Mouse (Mus musculus) liver, adult 2 months (tissue): ENCODE measurements around the gene Coro6. TPM values are rescaled to one million over a fixed set of nuclear protein-coding genes. Genes with fewer than 3 reads are reported as not detected.
A peak's percentile ranks its signal among the peaks of the same experiment; 100 is the strongest.

Experiments
- DNase-seq: peaks from one replicate; pipeline ENCODE4 v3.0.0-alpha.2; 2011; ENCODE audit warnings: low read depth, low spot score; ENCODE audit errors: extremely low read depth
- H3K27ac ChIP-seq: fragments of 200-500 bp; replicated peaks from 2 replicates; pipeline ENCODE4 v1.5.1; 2012; ENCODE audit warnings: low read depth, mild to moderate bottlenecking, control low read depth, inconsistent platforms, low read length; ENCODE audit not compliant: insufficient read depth
- H3K27me3 ChIP-seq: fragments of 200-500 bp; 2 replicates; pipeline ENCODE4 v1.6.1; 2012; ENCODE audit warnings: mild to moderate bottlenecking, moderate library complexity, low read length, inconsistent platforms; ENCODE audit not compliant: control insufficient read depth, insufficient read depth
- H3K36me3 ChIP-seq: fragments of 200-500 bp; 2 replicates; pipeline ENCODE4 v1.6.1; 2012; ENCODE audit warnings: low read length, inconsistent platforms; ENCODE audit not compliant: control insufficient read depth, insufficient read depth
- H3K4me1 ChIP-seq: fragments of 200-500 bp; 2 replicates; pipeline ENCODE4 v1.6.1; 2011; ENCODE audit warnings: low read length; ENCODE audit not compliant: control insufficient read depth, insufficient read depth
- H3K4me3 ChIP-seq: fragments of 200-500 bp; 2 replicates; pipeline ENCODE4 v1.5.1; 2011; ENCODE audit warnings: low read depth, mild to moderate bottlenecking, control low read depth, low read length, moderate library complexity; ENCODE audit not compliant: insufficient read depth
- H3K79me2 ChIP-seq: fragments of 200-500 bp; 2 replicates; pipeline ENCODE4 v1.6.1; 2012; ENCODE audit warnings: inconsistent platforms, mild to moderate bottlenecking, low read length, moderate library complexity; ENCODE audit not compliant: control insufficient read depth, insufficient read depth
- H3K9ac ChIP-seq: fragments of 200-500 bp; 2 replicates; pipeline ENCODE4 v1.6.1; 2012; ENCODE audit warnings: low read depth, mild to moderate bottlenecking, control low read depth, inconsistent platforms, low read length
- CTCF ChIP-seq: fragments of 200-500 bp; IDR thresholded peaks from 2 replicates; pipeline ENCODE4 v1.5.1; 2011; ENCODE audit warnings: low read depth, low read length, control low read depth
- POLR2A ChIP-seq: fragments of 200-500 bp; IDR thresholded peaks from 2 replicates; pipeline ENCODE4 v1.6.1; 2011; ENCODE audit warnings: low read length, control low read depth; ENCODE audit not compliant: insufficient read depth; ENCODE audit errors: extremely low read depth
- WGBS: fragments of 180-500 bp; shearing (Covaris S2); methylation state at CpG from one replicate; pipeline ENCODE4 v1.1.7; 2018; 5-methylcytosine and 5-hydroxymethylcytosine counted together
- polyA plus RNA-seq: library from polyadenylated mRNA; depleted of rRNA; stranded (reverse); fragments of >200 nt; gene quantifications from 2 replicates; pipeline ENCODE4 v1.2.3, GENCODE M21; 2012
- total RNA-seq: library from RNA; depleted of rRNA; stranded (reverse); fragments of >200 nt; gene quantifications from 2 replicates; pipeline ENCODE4 v1.2.3, GENCODE M21; 2014

The Coro6 gene
- total and polyA plus RNA-seq, 2 experiments: 0.09 to 0.16 TPM

DNA sequence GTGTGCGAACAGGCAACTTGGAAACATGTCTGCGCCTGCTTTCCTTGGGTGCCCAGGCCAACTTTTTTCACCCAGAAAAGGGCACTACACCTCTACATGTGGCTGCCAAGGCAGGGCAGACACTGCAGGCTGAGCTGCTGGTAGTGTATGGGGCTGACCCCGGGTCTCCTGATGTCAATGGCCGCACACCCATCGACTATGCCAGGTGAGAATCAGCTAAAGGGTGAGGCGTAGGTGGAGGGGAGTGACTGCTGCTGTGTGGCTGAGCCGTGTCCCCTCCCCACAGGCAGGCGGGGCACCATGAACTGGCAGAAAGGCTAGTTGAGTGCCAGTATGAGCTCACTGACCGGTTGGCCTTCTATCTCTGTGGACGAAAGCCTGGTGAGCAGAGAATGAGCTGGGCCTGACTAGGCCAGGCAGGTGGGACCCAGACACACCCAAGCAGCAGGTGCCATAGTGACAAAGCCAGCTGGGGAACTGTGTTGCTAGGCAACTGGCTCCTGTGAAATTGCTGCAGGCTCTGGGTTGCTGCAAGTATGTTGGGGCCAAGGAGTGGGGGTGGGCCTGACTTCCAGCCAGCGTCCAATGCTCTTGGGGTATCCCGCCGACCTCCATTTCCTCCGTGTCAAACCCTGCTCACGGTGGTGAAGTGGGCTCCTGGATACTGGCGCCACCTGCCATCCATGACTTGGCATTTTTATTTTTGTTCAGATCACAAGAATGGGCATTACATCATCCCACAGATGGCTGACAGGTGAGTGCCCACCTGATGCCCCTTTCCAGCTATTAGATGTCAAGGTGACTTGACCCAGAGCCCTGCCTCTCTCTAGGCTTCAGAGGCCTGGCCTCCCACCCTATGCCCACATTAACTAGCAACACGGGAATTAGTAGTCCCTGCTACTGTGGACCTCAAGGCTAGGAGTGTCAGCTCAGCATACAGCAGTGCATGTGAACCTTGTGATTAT, 38.4 kb downstream of the Coro6 start:
- no peaks in the 10 kb centered on the region for H3K36me3 ChIP-seq
- TF ChIP-seq POLR2A: no peak
- no peak for TF ChIP-seq CTCF
- no peak overlapping the region for H3K4me3 ChIP-seq
- no peak for DNase-seq
- no peak overlapping the region for H3K9ac ChIP-seq
- peaks cover 1% of the 10 kb centered on the region; the same call in 1 of the 2 replicates for H3K4me1 ChIP-seq
- peaks cover 9% of the 10 kb centered on the region; the same call in 1 of the 2 replicates for H3K79me2 ChIP-seq
- no peaks in the 10 kb centered on the region for H3K27me3 ChIP-seq
- WGBS: 87% methylated on average over 17 of the region's 17 CpGs
- no peak overlapping the region for H3K27ac ChIP-seq

DNA sequence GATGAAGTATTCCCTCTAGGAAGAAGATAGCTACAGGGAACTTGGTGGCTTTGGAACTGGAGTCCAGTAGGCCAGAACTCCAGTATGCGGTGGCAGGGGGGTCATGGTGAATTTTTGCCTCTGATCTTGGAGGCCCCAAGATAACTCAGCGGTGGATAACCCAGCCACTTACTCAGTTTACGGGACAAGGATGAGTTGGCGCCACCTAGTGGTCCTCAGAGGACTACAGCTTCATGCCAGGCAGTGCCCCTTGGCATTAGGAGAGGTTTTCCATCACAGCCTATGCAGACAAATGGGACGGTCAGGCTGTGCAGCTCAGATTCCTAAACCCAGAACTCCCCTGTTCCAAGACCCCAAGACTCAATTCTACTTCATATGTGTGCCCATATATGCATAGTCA, 39.2 kb downstream of the Coro6 start:
- WGBS: 22% methylated on average over 5 of the region's 5 CpGs
- Histone ChIP-seq H3K9ac (no peak overlapping the region), H3K4me1 (no peaks in the 10 kb centered on the region), H3K27ac (no peak overlapping the region), H3K79me2 (peaks cover 7% of the 10 kb centered on the region; the same call in 1 of the 2 replicates), H3K27me3 (no peaks in the 10 kb centered on the region), H3K36me3 (no peaks in the 10 kb centered on the region), H3K4me3 (no peak overlapping the region)
- DNase-seq: peak; percentile 63
- TF ChIP-seq CTCF (peak; percentile 91), POLR2A (no peak)

DNA sequence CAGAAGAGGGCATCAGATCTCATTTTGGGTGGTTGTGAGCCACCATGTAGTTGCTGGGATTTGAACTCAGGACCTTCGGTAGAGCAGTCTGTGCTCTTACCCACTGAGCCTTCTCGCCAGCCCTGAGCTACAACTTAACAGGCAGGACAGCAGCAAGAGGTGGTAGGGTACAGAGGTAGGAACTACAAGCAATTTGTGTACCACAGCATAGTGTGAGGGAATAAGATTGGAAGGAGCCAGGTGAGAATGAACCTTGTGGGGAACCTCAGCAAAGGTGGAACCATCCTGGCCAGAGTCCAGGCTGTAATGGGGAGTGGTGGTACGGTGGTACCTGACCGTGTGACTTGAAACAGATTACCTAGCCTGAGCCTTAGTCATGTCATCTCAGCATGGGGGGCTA, 39.8 kb downstream of the Coro6 start:
- 91% methylated on average over 4 of the region's 4 CpGs for WGBS

DNA sequence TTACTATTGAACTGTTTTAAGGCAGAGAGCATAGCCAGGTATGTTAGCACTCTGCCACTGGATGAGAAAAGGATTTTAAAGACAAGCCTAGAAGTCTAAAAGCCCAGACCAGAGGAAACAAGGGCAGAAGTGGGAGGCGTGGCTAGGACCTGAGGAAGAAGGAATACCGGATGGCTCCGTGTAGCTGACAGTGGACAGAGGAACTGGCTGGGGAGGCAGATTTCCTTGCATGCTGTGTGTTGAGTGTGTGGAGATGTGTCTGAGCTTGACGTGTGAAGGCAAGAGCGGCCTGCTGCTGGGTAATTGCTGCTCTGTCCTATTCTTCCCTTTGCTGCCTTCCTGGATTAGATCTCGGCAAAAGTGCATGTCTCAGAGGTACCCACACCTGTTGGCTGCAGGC, 40.3 kb downstream of the Coro6 start:
- WGBS: 91% methylated on average over 6 of the region's 6 CpGs
- H3K27me3 ChIP-seq: no peaks in the 10 kb centered on the region
- no peak overlapping the region for H3K4me3 ChIP-seq
- H3K27ac ChIP-seq: no peak overlapping the region
- no peaks in the 10 kb centered on the region for H3K36me3 ChIP-seq
- TF ChIP-seq CTCF (no peak), POLR2A (no peak)
- 0 out of 2 replicates have a peak, but pooled peaks cover 3% of the 10 kb centered on the region for H3K79me2 ChIP-seq
- H3K4me1 ChIP-seq: no peaks in the 10 kb centered on the region
- H3K9ac ChIP-seq: no peak overlapping the region
- DNase-seq: no peak

More for the DNA sequence above, 39.8 kb downstream of the Coro6 start:
- H3K4me3 ChIP-seq: no peak overlapping the region
- peaks cover 6% of the 10 kb centered on the region; the same call in 1 of the 2 replicates for H3K79me2 ChIP-seq
- no peak for TF ChIP-seq POLR2A
- TF ChIP-seq CTCF: no peak
- no peak overlapping the region for H3K27ac ChIP-seq
- H3K4me1 ChIP-seq: no peaks in the 10 kb centered on the region
- H3K9ac ChIP-seq: no peak overlapping the region
- no peaks in the 10 kb centered on the region for H3K27me3 ChIP-seq
- no peak for DNase-seq
- no peaks in the 10 kb centered on the region for H3K36me3 ChIP-seq

DNA sequence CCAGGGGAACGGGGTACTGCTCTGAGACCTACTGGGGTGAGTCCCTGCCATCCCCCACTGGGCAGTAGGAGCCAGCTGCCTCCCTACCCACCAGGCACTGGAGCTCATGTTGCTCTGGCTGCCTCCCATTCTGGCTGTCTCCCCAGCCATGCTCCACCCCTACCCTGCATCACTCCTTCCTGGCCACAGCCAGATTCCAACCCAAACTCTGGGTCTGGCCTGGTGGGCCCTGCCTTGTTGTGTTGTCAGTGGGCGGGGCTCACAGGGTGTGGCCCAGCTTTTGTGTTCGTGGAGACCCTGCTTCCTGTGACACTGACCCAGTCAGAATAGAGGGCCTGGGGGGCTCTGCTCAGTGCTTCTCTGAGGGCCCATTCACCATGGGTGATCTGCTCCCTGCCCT, 41.3 kb downstream of the Coro6 start:
- Histone ChIP-seq H3K4me1 (peaks cover 3% of the 10 kb centered on the region; the same call in 1 of the 2 replicates), H3K27me3 (no peaks in the 10 kb centered on the region), H3K36me3 (no peaks in the 10 kb centered on the region), H3K4me3 (no peak overlapping the region), H3K79me2 (no peaks in the 10 kb centered on the region), H3K9ac (no peak overlapping the region), H3K27ac (no peak overlapping the region)
- WGBS: 81% methylated on average over 3 of the region's 3 CpGs
- TF ChIP-seq CTCF: no peak
- TF ChIP-seq POLR2A: no peak
- DNase-seq: no peak

DNA sequence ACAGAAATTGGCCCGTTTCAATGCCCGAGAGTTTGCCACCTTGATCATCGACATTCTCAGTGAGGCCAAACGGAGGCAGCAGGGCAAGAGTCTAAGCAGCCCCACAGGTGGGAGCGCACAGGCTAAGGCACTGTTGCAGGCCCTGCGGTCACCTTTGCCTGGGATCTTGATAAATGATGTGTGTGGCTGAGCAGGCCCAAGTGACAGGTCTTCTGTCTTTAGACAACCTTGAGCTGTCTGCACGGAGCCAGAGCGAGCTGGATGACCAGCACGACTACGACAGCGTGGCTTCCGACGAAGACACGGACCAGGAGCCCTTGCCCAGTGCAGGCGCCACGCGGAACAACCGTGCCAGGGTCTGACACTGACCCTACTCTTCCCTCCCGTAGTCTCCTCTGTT, 42.2 kb downstream of the Coro6 start:
- H3K79me2 ChIP-seq: no peaks in the 10 kb centered on the region
- 95% methylated on average over 19 of the region's 19 CpGs for WGBS
- no peaks in the 10 kb centered on the region for H3K27me3 ChIP-seq
- H3K27ac ChIP-seq: no peak overlapping the region
- TF ChIP-seq CTCF: no peak
- TF ChIP-seq POLR2A: no peak
- H3K36me3 ChIP-seq: no peaks in the 10 kb centered on the region
- no peak overlapping the region for H3K9ac ChIP-seq
- no peak for DNase-seq
- no peak overlapping the region for H3K4me3 ChIP-seq
- peaks cover 3% of the 10 kb centered on the region; the same call in 1 of the 2 replicates for H3K4me1 ChIP-seq
